Mouse (Mus musculus): Measurements from ENCODE around the gene Setx. TPM values are rescaled to one million over a fixed set of nuclear protein-coding genes. Genes with fewer than 3 reads are reported as not detected.
"Not testable (repeated sequence)": the region's sequence is repeated elsewhere in the genome, so short reads cannot be mapped to it uniquely, and the experiment has no call there.

Gene Setx
- polyA plus RNA-seq (2014; fragmentation: Nextera tagmentation; extraction: Ambion mirVana): 12.6 and 14.3 TPM in 2 replicates

DNA sequence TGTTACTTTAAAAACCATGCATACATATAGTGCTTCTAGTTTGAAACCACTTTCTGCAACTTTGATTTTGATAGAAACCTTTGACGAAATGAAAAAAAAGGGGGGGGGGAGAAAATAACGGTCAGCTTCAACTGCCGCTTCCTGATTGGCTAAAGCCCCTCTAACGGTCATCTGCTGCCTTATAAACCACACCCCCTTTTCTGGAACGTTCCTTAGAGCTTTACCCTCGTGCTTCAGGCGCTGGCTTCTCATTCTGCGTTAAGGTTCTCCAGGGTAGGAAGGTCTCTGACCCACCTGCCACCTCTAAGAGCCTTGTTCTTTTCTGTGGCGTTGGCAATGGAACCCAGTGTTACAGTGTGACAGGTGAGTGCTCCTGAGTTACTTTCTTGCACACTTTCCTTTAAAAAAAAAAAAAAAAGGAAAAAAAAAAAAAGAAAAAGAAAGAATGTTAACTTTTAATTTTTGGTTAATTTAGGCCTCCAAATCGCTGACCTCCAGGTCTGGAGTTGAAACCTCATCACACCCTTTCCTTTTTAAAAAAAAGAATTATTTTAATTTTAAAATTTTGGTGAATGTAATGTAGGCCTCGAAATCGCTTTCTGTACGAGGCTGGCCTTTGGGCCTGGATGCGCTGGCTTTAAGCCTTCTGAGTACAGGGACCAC is at the start of gene Setx:
TSS of gene Setx (plus strand) at position 275 of the 663 bp plus-strand sequence.
- H3K4me3 ChIP-seq (ENCODE audit: low read depth, low read length): peak within 1 kb of the TSS; percentile 69
- H3K27ac ChIP-seq (ENCODE audit: low read depth, low read length): peak within 1 kb of the TSS; percentile 94
- peak within 1 kb of the TSS; percentile 83 for H3K4me2 ChIP-seq (ENCODE audit: low read depth)
- H3K9ac ChIP-seq (ENCODE audit: low read length): peak within 1 kb of the TSS; percentile 83
- WGBS: 70% methylated on average over 14 of the region's 14 CpGs
- peaks cover 9% of the 10 kb centered on the region for H3K4me1 ChIP-seq (ENCODE audit: control insufficient read depth, insufficient read depth, low read length)
- H3K27me3 ChIP-seq (ENCODE audit: control insufficient read depth, insufficient read depth, low read length): no peaks in the 10 kb centered on the region
- no peak for ATAC-seq (ENCODE audit: insufficient read depth, low FRiP score, low TSS enrichment)
- no peak for DNase-seq (ENCODE audit: low spot score)
- no peaks in the 10 kb centered on the region for H3K9me3 ChIP-seq (ENCODE audit: control insufficient read depth, low read length)
- no peaks in the 10 kb centered on the region for H3K36me3 ChIP-seq (ENCODE audit: control insufficient read depth, insufficient read depth, low read length)

- H3K9me3 ChIP-seq (ENCODE audit: control insufficient read depth, low read length): no peaks in the 10 kb centered on the region
- WGBS: 93% methylated on average over 7 of the region's 7 CpGs
- H3K4me3 ChIP-seq (ENCODE audit: low read depth, low read length): no peak overlapping the region
- no peak overlapping the region for H3K9ac ChIP-seq (ENCODE audit: low read length)
- H3K27me3 ChIP-seq (ENCODE audit: control insufficient read depth, insufficient read depth, low read length): no peaks in the 10 kb centered on the region
- DNase-seq (ENCODE audit: low spot score): no peak
- ATAC-seq (ENCODE audit: insufficient read depth, low FRiP score, low TSS enrichment): no peak
- peaks cover 12% of the 10 kb centered on the region for H3K36me3 ChIP-seq (ENCODE audit: control insufficient read depth, insufficient read depth, low read length)
- H3K4me1 ChIP-seq (ENCODE audit: control insufficient read depth, insufficient read depth, low read length): no peaks in the 10 kb centered on the region
- no peak overlapping the region for H3K27ac ChIP-seq (ENCODE audit: low read depth, low read length)
- no peak overlapping the region for H3K4me2 ChIP-seq (ENCODE audit: low read depth)
Measured at GRCm38 (mm10) chr2:29074676-29075075, 49.3 kb upstream of the Setx start.

- Histone ChIP-seq H3K4me1 (ENCODE audit: control insufficient read depth, insufficient read depth, low read length) (no peaks in the 10 kb centered on the region), H3K9ac (ENCODE audit: low read length) (no peak overlapping the region), H3K4me2 (ENCODE audit: low read depth) (no peak overlapping the region), H3K27me3 (ENCODE audit: control insufficient read depth, insufficient read depth, low read length) (no peaks in the 10 kb centered on the region), H3K4me3 (ENCODE audit: low read depth, low read length) (no peak overlapping the region), H3K36me3 (ENCODE audit: control insufficient read depth, insufficient read depth, low read length) (peaks cover 12% of the 10 kb centered on the region), H3K27ac (ENCODE audit: low read depth, low read length) (no peak overlapping the region), H3K9me3 (ENCODE audit: control insufficient read depth, low read length) (no peaks in the 10 kb centered on the region)
- DNase-seq (ENCODE audit: low spot score): no peak
- no peak for ATAC-seq (ENCODE audit: insufficient read depth, low FRiP score, low TSS enrichment)
- WGBS: 93% methylated on average over 11 of the region's 11 CpGs
Measured at GRCm38 (mm10) chr2:29075331-29076070, 48.5 kb upstream of the Setx start.

DNA sequence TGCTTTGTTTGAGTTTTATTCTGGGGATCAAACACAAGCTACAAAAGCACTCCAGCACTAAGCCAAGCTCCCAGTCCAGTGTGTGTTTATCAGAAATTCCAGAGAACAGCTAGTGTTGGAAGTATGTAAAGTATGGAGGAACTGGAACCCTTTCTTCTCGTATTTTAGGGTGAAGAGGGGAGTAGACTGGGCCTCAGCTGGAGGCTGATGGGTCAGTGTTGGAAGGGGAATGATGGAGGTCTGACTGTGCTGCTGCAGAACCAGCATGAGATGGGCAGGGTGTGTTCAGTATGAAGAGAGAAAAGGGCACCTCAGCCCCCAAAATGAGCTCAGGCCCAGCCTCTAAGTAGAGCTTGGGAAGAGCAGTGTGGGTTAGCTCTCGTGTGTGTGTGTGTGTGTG is 47.8 kb upstream of the Setx start:
- Histone ChIP-seq H3K4me2 (ENCODE audit: low read depth) (no peak overlapping the region), H3K36me3 (ENCODE audit: control insufficient read depth, insufficient read depth, low read length) (peaks cover 10% of the 10 kb centered on the region)

GRCm38 (mm10) chr2:29081965-29082364 is 42.0 kb upstream of the Setx start:
- WGBS: 76% methylated on average over 3 of the region's 3 CpGs
- ATAC-seq (ENCODE audit: insufficient read depth, low FRiP score, low TSS enrichment): no peak
- no peaks in the 10 kb centered on the region for H3K9me3 ChIP-seq (ENCODE audit: control insufficient read depth, low read length)
- peaks cover 14% of the 10 kb centered on the region; the same call in 1 of the 2 replicates for H3K36me3 ChIP-seq (ENCODE audit: control insufficient read depth, insufficient read depth, low read length)
- DNase-seq (ENCODE audit: low spot score): no peak
- no peaks in the 10 kb centered on the region for H3K27me3 ChIP-seq (ENCODE audit: control insufficient read depth, insufficient read depth, low read length)
- no peak overlapping the region for H3K4me3 ChIP-seq (ENCODE audit: low read depth, low read length)
- H3K27ac ChIP-seq (ENCODE audit: low read depth, low read length): no peak overlapping the region
- H3K9ac ChIP-seq (ENCODE audit: low read length): no peak overlapping the region
- H3K4me1 ChIP-seq (ENCODE audit: control insufficient read depth, insufficient read depth, low read length): no peaks in the 10 kb centered on the region
- H3K4me2 ChIP-seq (ENCODE audit: low read depth): no peak overlapping the region

More for the DNA sequence above, 47.8 kb upstream of the Setx start:
- DNase-seq (ENCODE audit: low spot score) (no peak), ATAC-seq (ENCODE audit: insufficient read depth, low FRiP score, low TSS enrichment) (no peak)
- no peaks in the 10 kb centered on the region for H3K9me3 ChIP-seq (ENCODE audit: control insufficient read depth, low read length)
- H3K9ac ChIP-seq (ENCODE audit: low read length): no peak overlapping the region
- H3K4me1 ChIP-seq (ENCODE audit: control insufficient read depth, insufficient read depth, low read length): no peaks in the 10 kb centered on the region
- H3K27me3 ChIP-seq (ENCODE audit: control insufficient read depth, insufficient read depth, low read length): no peaks in the 10 kb centered on the region
- 75% methylated on average over 2 of the region's 2 CpGs for WGBS
- H3K4me3 ChIP-seq (ENCODE audit: low read depth, low read length): no peak overlapping the region
- H3K27ac ChIP-seq (ENCODE audit: low read depth, low read length): no peak overlapping the region

- H3K36me3 ChIP-seq (ENCODE audit: control insufficient read depth, insufficient read depth, low read length): peaks cover 14% of the 10 kb centered on the region; the same call in 1 of the 2 replicates
- WGBS: 97% methylated on average over 7 of the region's 7 CpGs
- no peaks in the 10 kb centered on the region for H3K4me1 ChIP-seq (ENCODE audit: control insufficient read depth, insufficient read depth, low read length)
Measured at GRCm38 (mm10) chr2:29086026-29086425, 38.0 kb upstream of the Setx start.

DNA sequence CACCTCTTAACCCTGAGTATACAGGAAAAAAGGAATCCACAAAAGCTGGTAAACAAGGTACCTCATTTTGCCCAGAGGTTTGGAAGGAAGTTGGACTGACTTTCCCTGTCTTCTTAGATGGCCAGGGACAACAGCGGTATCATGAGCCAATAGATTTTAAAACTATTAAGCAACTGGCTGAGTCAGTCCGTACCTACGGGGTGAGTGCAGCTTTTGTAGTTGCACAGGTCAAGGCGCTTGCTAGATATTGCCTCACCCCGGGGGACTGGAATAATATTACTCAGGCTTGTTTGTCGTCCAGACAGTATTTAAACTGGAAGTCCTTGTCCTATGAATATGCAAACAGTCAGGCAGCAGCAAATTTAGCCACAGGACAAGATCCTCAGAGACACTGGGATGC is 34.7 kb upstream of the Setx start:
- H3K9me3 ChIP-seq (ENCODE audit: control insufficient read depth, low read length); DNase-seq (ENCODE audit: low spot score); H3K4me3 ChIP-seq (ENCODE audit: low read depth, low read length); H3K9ac ChIP-seq (ENCODE audit: low read length); H3K4me2 ChIP-seq (ENCODE audit: low read depth); H3K27ac ChIP-seq (ENCODE audit: low read depth, low read length); H3K36me3 ChIP-seq (ENCODE audit: control insufficient read depth, insufficient read depth, low read length); H3K4me1 ChIP-seq (ENCODE audit: control insufficient read depth, insufficient read depth, low read length); H3K27me3 ChIP-seq (ENCODE audit: control insufficient read depth, insufficient read depth, low read length); ATAC-seq (ENCODE audit: insufficient read depth, low FRiP score, low TSS enrichment): not testable (repeated sequence)
- 93% methylated on average over 6 of the region's 6 CpGs for WGBS

More at GRCm38 (mm10) chr2:29086026-29086425, 38.0 kb upstream of the Setx start:
- no peak overlapping the region for H3K9ac ChIP-seq (ENCODE audit: low read length)
- ATAC-seq (ENCODE audit: insufficient read depth, low FRiP score, low TSS enrichment) (no peak), DNase-seq (ENCODE audit: low spot score) (no peak)
- no peak overlapping the region for H3K4me3 ChIP-seq (ENCODE audit: low read depth, low read length)
- no peaks in the 10 kb centered on the region for H3K27me3 ChIP-seq (ENCODE audit: control insufficient read depth, insufficient read depth, low read length)
- H3K4me2 ChIP-seq (ENCODE audit: low read depth): no peak overlapping the region
- no peak overlapping the region for H3K27ac ChIP-seq (ENCODE audit: low read depth, low read length)
- no peaks in the 10 kb centered on the region for H3K9me3 ChIP-seq (ENCODE audit: control insufficient read depth, low read length)

DNA sequence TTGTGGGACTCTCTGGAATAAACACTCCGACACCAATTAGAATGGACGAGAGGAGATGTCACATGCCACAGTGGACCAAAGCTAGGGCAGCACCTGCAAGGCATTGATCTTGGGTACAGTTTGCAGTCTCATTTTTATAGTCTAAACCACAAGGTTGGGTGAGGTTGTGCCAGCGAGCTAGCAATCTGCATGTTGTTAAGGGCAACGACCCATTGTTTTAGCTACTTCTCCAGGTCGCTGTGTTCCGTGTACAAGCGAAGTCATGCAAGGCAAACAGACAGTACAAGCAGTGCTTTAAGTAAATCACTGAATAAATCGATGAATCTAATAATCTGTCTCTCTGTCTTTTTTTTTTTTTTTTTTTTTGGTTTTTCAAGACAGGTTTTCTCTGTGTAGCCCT is 28.3 kb upstream of the Setx start:
- no peak overlapping the region for H3K4me2 ChIP-seq (ENCODE audit: low read depth)
- no peak for ATAC-seq (ENCODE audit: insufficient read depth, low FRiP score, low TSS enrichment)
- H3K4me3 ChIP-seq (ENCODE audit: low read depth, low read length): no peak overlapping the region
- H3K27me3 ChIP-seq (ENCODE audit: control insufficient read depth, insufficient read depth, low read length): no peaks in the 10 kb centered on the region
- H3K9ac ChIP-seq (ENCODE audit: low read length): no peak overlapping the region
- H3K27ac ChIP-seq (ENCODE audit: low read depth, low read length): no peak overlapping the region
- no peak for DNase-seq (ENCODE audit: low spot score)
- H3K4me1 ChIP-seq (ENCODE audit: control insufficient read depth, insufficient read depth, low read length): no peaks in the 10 kb centered on the region
- no peaks in the 10 kb centered on the region for H3K36me3 ChIP-seq (ENCODE audit: control insufficient read depth, insufficient read depth, low read length)
- no peaks in the 10 kb centered on the region for H3K9me3 ChIP-seq (ENCODE audit: control insufficient read depth, low read length)
- WGBS: 95% methylated on average over 8 of the region's 8 CpGs

- H3K4me1 ChIP-seq (ENCODE audit: control insufficient read depth, insufficient read depth, low read length): no peaks in the 10 kb centered on the region
- WGBS: 63% methylated on average over 4 of the region's 4 CpGs
- no peak for ATAC-seq (ENCODE audit: insufficient read depth, low FRiP score, low TSS enrichment)
Measured at GRCm38 (mm10) chr2:29096751-29097150, 27.2 kb upstream of the Setx start.

More at GRCm38 (mm10) chr2:29096751-29097150, 27.2 kb upstream of the Setx start:
- no peak overlapping the region for H3K27ac ChIP-seq (ENCODE audit: low read depth, low read length)
- no peak overlapping the region for H3K4me2 ChIP-seq (ENCODE audit: low read depth)
- DNase-seq (ENCODE audit: low spot score): no peak
- H3K9ac ChIP-seq (ENCODE audit: low read length): no peak overlapping the region
- H3K36me3 ChIP-seq (ENCODE audit: control insufficient read depth, insufficient read depth, low read length): no peaks in the 10 kb centered on the region
- H3K9me3 ChIP-seq (ENCODE audit: control insufficient read depth, low read length): no peaks in the 10 kb centered on the region
- H3K27me3 ChIP-seq (ENCODE audit: control insufficient read depth, insufficient read depth, low read length): no peaks in the 10 kb centered on the region
- H3K4me3 ChIP-seq (ENCODE audit: low read depth, low read length): no peak overlapping the region
